Mouse (Mus musculus) forebrain, postnatal 0 days (tissue): ENCODE measurements around the gene Gm15737. TPM values are rescaled to one million over a fixed set of nuclear protein-coding genes. Genes with fewer than 3 reads are reported as not detected.

Source experiments
- ATAC-seq: fragments of 200-750 bp; cut with Nextera tagmentation; 2 replicates; pipeline ENCODE4 v1.8.0; 2017; ENCODE audit warnings: mild to moderate bottlenecking, moderate library complexity
- DNase-seq: peaks from one replicate; pipeline ENCODE4 v3.0.0-alpha.2; 2015
- H3K27ac ChIP-seq: fragments of 300-500 bp; sonication (generic); 2 replicates; pipeline ENCODE4 v1.5.1; 2014; ENCODE audit warnings: low read depth, mild to moderate bottlenecking, antibody characterized with exemption, low read length, moderate library complexity, mixed read lengths
- H3K27me3 ChIP-seq: fragments of 300-500 bp; sonication (generic); 2 replicates; pipeline ENCODE4 v1.6.1; 2014; ENCODE audit warnings: mild to moderate bottlenecking, low read length, mixed read lengths; ENCODE audit not compliant: insufficient read depth
- H3K36me3 ChIP-seq: fragments of 300-500 bp; sonication (generic); 2 replicates; pipeline ENCODE4 v1.6.1; 2014; ENCODE audit warnings: mild to moderate bottlenecking, moderate library complexity; ENCODE audit not compliant: insufficient read depth
- H3K4me1 ChIP-seq: fragments of 300-500 bp; sonication (generic); 2 replicates; pipeline ENCODE4 v1.6.1; 2014; ENCODE audit warnings: antibody characterized with exemption; ENCODE audit not compliant: insufficient read depth
- H3K4me2 ChIP-seq: fragments of 300-500 bp; sonication (generic); 2 replicates; pipeline ENCODE4 v1.6.1; 2014; ENCODE audit warnings: low read depth, mild to moderate bottlenecking, moderate library complexity
- H3K4me3 ChIP-seq: fragments of 300-500 bp; sonication (generic); 2 replicates; pipeline ENCODE4 v1.5.1; 2014; ENCODE audit warnings: low read depth, low read length, mixed read lengths
- H3K9ac ChIP-seq: fragments of 300-500 bp; sonication (generic); 2 replicates; pipeline ENCODE4 v1.6.1; 2014; ENCODE audit warnings: mild to moderate bottlenecking
- H3K9me3 ChIP-seq: fragments of 300-500 bp; sonication (generic); 2 replicates; pipeline ENCODE4 v1.6.1; 2016; ENCODE audit warnings: low read length
- CTCF ChIP-seq: sonication (generic); IDR thresholded peaks from 2 replicates; pipeline ENCODE4 v1.5.1; 2016; ENCODE audit warnings: antibody characterized with exemption, control low read depth, low read depth
- WGBS: fragments of 180-500 bp; shearing (Covaris S2); extraction: QIAGEN DNeasy Blood & Tissue Kit; methylation state at CpG from one replicate; pipeline ENCODE4 v1.1.7; 2014; 5-methylcytosine and 5-hydroxymethylcytosine counted together
- polyA plus RNA-seq: library from polyadenylated mRNA; unstranded; fragments of >200 nt; fragmentation: Nextera tagmentation; extraction: Ambion mirVana; gene quantifications from 2 replicates; pipeline ENCODE4 v1.2.1, GENCODE M21; 2015
- total RNA-seq: library from RNA; depleted of rRNA; stranded (reverse); fragments of >200 nt; gene quantifications from 2 replicates; pipeline ENCODE4 v1.2.3, GENCODE M21; 2014

Gm15737 gene
- total and polyA plus RNA-seq, 2 experiments from 2014 or later, result not detected

DNA sequence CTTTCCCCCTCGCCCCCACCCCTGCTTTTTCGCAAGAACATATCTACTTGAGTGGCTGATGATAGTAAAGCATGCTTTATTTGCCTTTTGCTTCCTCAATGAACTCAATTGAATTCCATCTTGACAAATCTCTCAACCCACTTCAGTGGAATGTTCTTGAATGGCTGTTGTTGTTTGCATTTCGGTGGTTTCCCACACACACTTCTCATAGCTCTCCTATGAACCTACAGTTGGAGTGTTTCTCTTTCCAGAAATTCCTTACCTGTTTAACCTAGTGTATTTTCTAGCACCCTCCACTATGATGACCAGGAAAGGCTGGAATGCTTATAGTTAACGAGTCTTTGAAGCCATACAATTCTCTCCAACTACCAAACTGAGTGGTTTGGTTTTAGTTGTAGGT lies 14.3 kb upstream of the Gm15737 start:
- WGBS, result 92% methylated on average over 4 of the region's 4 CpGs
- Histone ChIP-seq H3K9me3 (no peaks in the 10 kb centered on the region), H3K4me1 (no peaks in the 10 kb centered on the region; the same call in 1 of the 2 replicates), H3K27ac (no peak overlapping the region), H3K4me2 (no peak overlapping the region), H3K4me3 (no peak overlapping the region), H3K27me3 (no peaks in the 10 kb centered on the region), H3K9ac (no peak overlapping the region), H3K36me3 (no peaks in the 10 kb centered on the region)
- no peak for TF ChIP-seq CTCF
- DNase-seq (no peak), ATAC-seq (no peak)

- H3K27me3 ChIP-seq, result no peaks in the 10 kb centered on the region
- no peak overlapping the region for H3K9ac ChIP-seq
- TF ChIP-seq CTCF, result no peak
- no peaks in the 10 kb centered on the region for H3K36me3 ChIP-seq
- no peaks in the 10 kb centered on the region for H3K4me1 ChIP-seq
- no peak for DNase-seq
- H3K9me3 ChIP-seq, result no peaks in the 10 kb centered on the region
- no peak overlapping the region for H3K4me2 ChIP-seq
- no peak overlapping the region for H3K27ac ChIP-seq
- WGBS, result 93% methylated on average over 13 of the region's 13 CpGs
- no peak overlapping the region for H3K4me3 ChIP-seq
- no peak for ATAC-seq
Measured at GRCm38 (mm10) chr6:92857761-92858160, 11.4 kb upstream of the Gm15737 start.

- Histone ChIP-seq H3K4me3 (no peak overlapping the region), H3K36me3 (no peaks in the 10 kb centered on the region), H3K27me3 (no peaks in the 10 kb centered on the region), H3K9ac (no peak overlapping the region), H3K4me2 (no peak overlapping the region), H3K9me3 (no peaks in the 10 kb centered on the region), H3K27ac (no peak overlapping the region), H3K4me1 (no peaks in the 10 kb centered on the region)
- no peak for TF ChIP-seq CTCF
- ATAC-seq, result no peak
- no peak for DNase-seq
- 80% methylated on average over 12 of the region's 12 CpGs for WGBS
Measured at GRCm38 (mm10) chr6:92858721-92859510, 10.2 kb upstream of the Gm15737 start.

- Histone ChIP-seq H3K27me3 (no peaks in the 10 kb centered on the region), H3K27ac (no peak overlapping the region), H3K36me3 (no peaks in the 10 kb centered on the region), H3K4me2 (no peak overlapping the region), H3K4me1 (no peaks in the 10 kb centered on the region), H3K9ac (no peak overlapping the region), H3K9me3 (no peaks in the 10 kb centered on the region), H3K4me3 (no peak overlapping the region)
- ATAC-seq, result no peak
- no peak for TF ChIP-seq CTCF
- WGBS, result 75% methylated on average over 5 of the region's 5 CpGs
- no peak for DNase-seq
Measured at GRCm38 (mm10) chr6:92860285-92860912, 8.8 kb upstream of the Gm15737 start.

DNA sequence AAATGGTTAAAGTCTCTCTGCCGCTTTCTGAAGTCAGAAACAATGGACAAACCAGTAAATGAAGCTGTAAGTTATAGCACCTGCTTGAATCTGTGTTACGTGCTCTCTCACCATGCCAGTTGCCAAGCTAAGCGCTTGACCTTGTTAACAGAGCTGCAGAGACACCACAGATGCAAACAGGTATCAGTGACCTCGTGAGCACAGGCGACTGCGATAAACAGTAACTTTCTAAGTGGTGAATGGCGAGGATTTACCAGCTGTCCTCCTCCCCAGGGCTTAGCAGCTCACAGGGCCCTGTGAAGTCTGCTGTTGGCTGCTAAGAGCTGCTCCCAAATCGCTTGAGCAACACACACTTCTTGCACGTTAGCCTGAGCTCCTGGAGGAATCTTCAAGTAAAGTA lies 6.6 kb upstream of the Gm15737 start:
- DNase-seq (no peak), ATAC-seq (no peak)
- Histone ChIP-seq H3K9ac (no peak overlapping the region), H3K4me3 (no peak overlapping the region), H3K27ac (no peak overlapping the region), H3K36me3 (no peaks in the 10 kb centered on the region), H3K4me2 (no peak overlapping the region), H3K9me3 (no peaks in the 10 kb centered on the region), H3K27me3 (no peaks in the 10 kb centered on the region), H3K4me1 (no peaks in the 10 kb centered on the region)
- TF ChIP-seq CTCF, result no peak
- 76% methylated on average over 9 of the region's 9 CpGs for WGBS

DNA sequence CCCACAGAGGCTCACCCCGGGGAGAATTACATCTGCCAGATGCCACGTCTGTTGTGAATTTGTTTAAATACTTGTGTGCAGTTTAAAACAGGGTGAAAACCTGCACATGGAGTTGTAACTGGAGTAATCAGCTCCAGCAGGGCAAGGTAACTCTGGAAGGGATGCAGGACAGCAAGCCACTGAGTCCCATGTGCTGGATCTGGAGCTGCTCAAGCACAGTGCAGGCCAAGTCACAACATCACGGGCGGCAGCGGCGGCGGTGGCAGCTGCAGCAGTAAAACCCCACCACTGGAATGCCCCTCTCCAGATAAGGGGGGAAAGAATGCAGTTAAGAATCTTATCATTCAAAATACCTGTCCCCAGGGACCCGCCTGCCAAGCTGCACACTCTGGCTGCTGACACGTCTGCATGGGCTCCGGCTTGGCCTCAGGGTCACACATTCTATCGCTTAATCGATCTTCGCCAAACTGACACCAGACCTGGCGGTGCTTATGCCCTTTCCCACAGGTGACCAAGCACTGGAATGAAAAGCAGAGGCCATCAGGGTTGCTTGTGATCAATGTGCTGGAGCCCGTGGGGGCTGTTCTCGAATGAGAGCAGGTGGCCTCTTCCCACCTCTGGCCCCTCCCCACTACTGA lies 544 bp downstream of the Gm15737 start:
- no peak for ATAC-seq
- Histone ChIP-seq H3K27ac (no peak overlapping the region), H3K27me3 (no peaks in the 10 kb centered on the region), H3K9ac (no peak overlapping the region), H3K4me1 (no peaks in the 10 kb centered on the region), H3K36me3 (no peaks in the 10 kb centered on the region), H3K4me2 (no peak overlapping the region), H3K9me3 (no peaks in the 10 kb centered on the region), H3K4me3 (no peak overlapping the region)
- TF ChIP-seq CTCF, result no peak
- 79% methylated on average over 16 of the region's 16 CpGs for WGBS
- DNase-seq, result no peak

GRCm38 (mm10) chr6:92871813-92872212 lies 2.7 kb downstream of the Gm15737 start:
- DNase-seq (no peak), ATAC-seq (no peak)
- Histone ChIP-seq H3K4me1 (no peaks in the 10 kb centered on the region), H3K27me3 (no peaks in the 10 kb centered on the region), H3K4me3 (no peak overlapping the region), H3K27ac (no peak overlapping the region), H3K9ac (no peak overlapping the region), H3K9me3 (no peaks in the 10 kb centered on the region), H3K36me3 (no peaks in the 10 kb centered on the region), H3K4me2 (no peak overlapping the region)
- no peak for TF ChIP-seq CTCF
- 42% methylated on average over 4 of the region's 4 CpGs for WGBS
